Mouse (Mus musculus): ENCODE measurements around the gene Slc35b1. TPM values are rescaled to one million over a fixed set of nuclear protein-coding genes. Genes with fewer than 3 reads are reported as not detected.

Slc35b1 gene
- polyA plus RNA-seq, 1 experiment from 2014 or later = 143 TPM

DNA sequence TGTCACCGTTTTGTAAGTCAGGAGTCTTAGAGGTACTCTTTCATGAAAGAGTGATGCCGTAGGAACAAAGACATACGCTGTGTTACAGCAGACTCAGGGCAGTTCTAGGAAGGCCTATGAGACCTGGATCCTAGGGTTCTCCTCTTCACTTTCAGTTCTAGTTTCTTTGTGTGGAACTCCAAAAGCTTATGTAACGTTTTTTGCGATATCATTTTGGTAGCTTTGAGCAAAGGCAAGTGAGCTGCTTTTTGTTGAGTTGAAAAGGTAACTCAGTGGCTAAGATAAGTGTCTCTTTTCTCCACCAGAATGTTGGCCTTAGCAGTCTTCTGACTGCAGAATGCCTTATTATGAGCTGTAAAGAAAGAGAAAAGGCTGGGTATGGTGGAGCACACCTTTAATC is 32.8 kb downstream of the Slc35b1 start:
- Histone ChIP-seq H3K4me2 (no peak overlapping the region), H3K9ac (no peak overlapping the region), H3K27me3 (replicated peaks) (no peaks in the 10 kb centered on the region), H3K36me3 (replicated peaks) (no peaks in the 10 kb centered on the region), H3K4me1 (peaks cover 23% of the 10 kb centered on the region), H3K9me3 (no peaks in the 10 kb centered on the region), H3K27ac (no peak overlapping the region), H3K4me3 (no peak overlapping the region)
- no peak for ATAC-seq (replicated peaks)
- 89% methylated on average over 5 of the region's 5 CpGs for WGBS

DNA sequence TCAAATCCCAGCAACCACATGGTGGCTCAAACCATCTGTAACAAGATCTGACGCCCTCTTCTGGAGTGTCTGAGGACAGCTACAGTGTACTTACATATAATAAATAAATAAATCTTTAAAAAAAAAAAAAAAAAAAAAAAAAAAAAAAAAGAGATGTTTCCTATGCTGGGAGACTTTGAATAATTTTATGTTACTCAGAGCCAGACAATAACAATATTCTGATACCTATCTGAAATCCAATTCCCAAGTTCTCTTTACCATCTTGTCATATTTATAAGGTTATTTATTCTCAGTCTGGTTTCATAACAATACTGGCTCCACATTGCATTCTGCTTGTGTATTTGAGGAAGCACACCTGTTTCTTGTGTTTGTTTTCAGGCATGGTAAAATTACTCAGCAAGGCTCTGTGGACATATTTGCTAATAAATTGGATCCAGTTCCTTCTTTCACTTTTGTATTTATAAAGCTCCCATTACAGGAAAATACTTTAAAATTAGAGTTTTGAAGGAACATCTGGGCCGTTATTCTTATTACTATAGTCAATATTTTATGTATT is 36.5 kb downstream of the Slc35b1 start:
- H3K4me1 ChIP-seq = peaks cover 9% of the 10 kb centered on the region
- no peak overlapping the region for H3K27ac ChIP-seq
- H3K9me3 ChIP-seq = no peaks in the 10 kb centered on the region
- H3K4me2 ChIP-seq = no peak overlapping the region
- H3K36me3 ChIP-seq (replicated peaks) = no peaks in the 10 kb centered on the region
- no peak for ATAC-seq (replicated peaks)
- H3K9ac ChIP-seq = no peak overlapping the region
- 88% methylated on average over 2 of the region's 2 CpGs for WGBS
- H3K27me3 ChIP-seq (replicated peaks) = no peaks in the 10 kb centered on the region
- no peak overlapping the region for H3K4me3 ChIP-seq

DNA sequence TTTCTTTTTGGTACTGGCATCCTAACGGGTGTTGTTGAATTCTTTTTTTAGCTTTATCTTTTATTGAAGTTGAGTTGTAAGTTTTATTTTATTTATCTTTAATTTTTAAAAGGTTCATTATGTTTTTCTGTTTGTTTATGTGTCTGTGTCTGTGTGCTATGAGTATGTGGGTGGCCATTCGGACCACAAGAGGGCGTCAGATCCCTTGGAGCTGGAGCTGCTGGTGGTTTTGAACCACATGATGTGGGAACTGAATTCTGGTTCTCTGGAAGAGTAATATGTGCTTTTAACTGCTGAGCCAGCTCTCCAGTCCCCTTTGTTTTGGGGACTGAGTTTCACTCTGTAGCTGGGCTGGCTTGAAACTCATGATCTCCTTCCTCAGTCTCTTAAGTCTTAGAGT is 39.0 kb downstream of the Slc35b1 start:
- 84% methylated on average over 3 of the region's 3 CpGs for WGBS
- Histone ChIP-seq H3K4me2 (no peak overlapping the region), H3K9ac (no peak overlapping the region), H3K27me3 (replicated peaks) (no peaks in the 10 kb centered on the region), H3K4me3 (no peak overlapping the region), H3K4me1 (no peaks in the 10 kb centered on the region), H3K36me3 (replicated peaks) (no peaks in the 10 kb centered on the region), H3K27ac (no peak overlapping the region), H3K9me3 (no peaks in the 10 kb centered on the region)
- no peak for ATAC-seq (replicated peaks)

DNA sequence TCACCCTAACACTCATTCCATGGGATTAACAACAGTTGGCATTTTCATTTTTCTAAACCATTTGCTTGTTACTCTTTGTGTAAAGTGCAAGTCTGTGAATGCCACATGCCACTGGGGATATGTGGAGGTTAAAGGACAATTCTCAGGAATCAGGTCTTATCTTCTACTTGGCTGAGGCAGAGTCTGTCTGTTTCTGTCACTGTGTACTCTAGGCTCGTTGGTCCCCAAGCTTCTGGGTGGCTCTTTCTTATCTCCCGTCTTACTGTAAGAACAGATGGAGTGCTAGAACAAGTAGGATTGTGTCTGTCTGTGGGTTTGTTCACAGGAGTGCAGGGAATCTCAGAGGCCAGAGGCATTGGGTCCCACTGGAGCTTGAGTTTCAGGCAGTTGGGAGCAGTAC is 46.9 kb downstream of the Slc35b1 start:
- Histone ChIP-seq H3K9me3 (no peaks in the 10 kb centered on the region), H3K9ac (no peak overlapping the region), H3K36me3 (replicated peaks) (no peaks in the 10 kb centered on the region), H3K27ac (no peak overlapping the region), H3K27me3 (replicated peaks) (no peaks in the 10 kb centered on the region), H3K4me3 (no peak overlapping the region), H3K4me2 (no peak overlapping the region), H3K4me1 (no peaks in the 10 kb centered on the region)
- ATAC-seq (replicated peaks) = no peak
- 77% methylated on average over 2 of the region's 2 CpGs for WGBS

DNA sequence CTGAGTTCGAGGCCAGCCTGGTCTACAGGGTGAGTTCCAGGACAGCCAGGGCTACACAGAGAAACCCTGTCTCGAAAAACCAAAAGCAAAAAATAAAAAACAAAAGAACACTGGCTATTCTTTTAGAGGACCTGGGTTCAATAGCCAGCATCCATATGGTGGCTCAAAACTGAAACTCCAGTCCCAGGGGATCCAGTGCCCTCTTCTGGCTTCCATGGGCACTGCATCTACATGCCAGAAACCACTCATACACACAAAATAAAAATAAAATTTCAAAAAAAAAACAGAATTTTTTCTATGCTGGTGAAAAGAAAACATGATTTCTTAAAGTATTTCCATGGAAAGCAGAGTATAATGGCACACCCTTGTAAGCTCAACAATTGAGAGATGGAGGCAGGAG is 47.7 kb downstream of the Slc35b1 start:
- WGBS = 93% methylated on average over 2 of the region's 2 CpGs
- H3K9ac ChIP-seq = no peak overlapping the region
- H3K36me3 ChIP-seq (replicated peaks) = no peaks in the 10 kb centered on the region
- no peak overlapping the region for H3K4me2 ChIP-seq
- H3K27me3 ChIP-seq (replicated peaks) = no peaks in the 10 kb centered on the region
- H3K4me1 ChIP-seq = no peaks in the 10 kb centered on the region
- H3K4me3 ChIP-seq = no peak overlapping the region
- no peaks in the 10 kb centered on the region for H3K9me3 ChIP-seq
- H3K27ac ChIP-seq = no peak overlapping the region
- no peak for ATAC-seq (replicated peaks)

Other genes starting within 250 kb of the Slc35b1 start
- gene Dlx4, start 238.4 kb upstream of the Slc35b1 start, polyA plus RNA-seq (2015; fragmentation: Nextera tagmentation; extraction: Ambion mirVana) = not detected in 2 replicates
- gene Tac4, start 123.2 kb upstream of the Slc35b1 start, polyA plus RNA-seq (2015; fragmentation: Nextera tagmentation; extraction: Ambion mirVana) = not detected in 2 replicates
- 62.8 and 69.6 TPM in 2 replicates for gene Kat7, start 74.4 kb upstream of the Slc35b1 start, polyA plus RNA-seq (2015; fragmentation: Nextera tagmentation; extraction: Ambion mirVana)
- gene Fam117a, start 47.7 kb upstream of the Slc35b1 start, polyA plus RNA-seq (2015; fragmentation: Nextera tagmentation; extraction: Ambion mirVana) = 2.2 and 2.3 TPM in 2 replicates
- 208 and 234 TPM in 2 replicates for gene Spop, start 29.4 kb downstream of the Slc35b1 start, polyA plus RNA-seq (2015; fragmentation: Nextera tagmentation; extraction: Ambion mirVana)
- gene Nxph3, start 129.9 kb downstream of the Slc35b1 start, polyA plus RNA-seq (2015; fragmentation: Nextera tagmentation; extraction: Ambion mirVana) = 3.2 and 4.4 TPM in 2 replicates
- gene Ngfr, start 203.0 kb downstream of the Slc35b1 start, polyA plus RNA-seq (2015; fragmentation: Nextera tagmentation; extraction: Ambion mirVana) = 14.0 and 15.4 TPM in 2 replicates